In genomic region chr7:82854195-82854766, GRCm38 (mm10) we compare ENCODE assay signal across 15 mouse cellular contexts. TPM values are rescaled to one million over a fixed set of nuclear protein-coding genes. Genes with fewer than 3 reads are reported as not detected.
DNase-seq lines count a peak whose midpoint lies in the region; ATAC-seq and TF ChIP-seq lines count a peak whose summit lies in the region.
"Had no signal": no experiment of that assay in that cellular context is flagged by ENCODE, and none has a peak within 500 bp of the region (broad histone marks: within the 10 kb centered on the region; RNA-seq: fewer than 3 reads in every experiment).

No protein-coding gene starts in this region.

- no peak for DNase-seq in testis, postnatal 14 days (ENCODE audit: low spot score)
- no peak for DNase-seq in spleen, postnatal 4 days (ENCODE audit: low spot score in 2 of 2)
- no peak for DNase-seq in left cerebral cortex, adult 8-10 months (ENCODE audit: low spot score in 2 of 2)
- DNase-seq: adrenal gland, postnatal 36 days; cerebellum, adult 11 months; heart, adult 2 months; heart, postnatal 36 days; right cerebral cortex, postnatal 4 days had no signal

- H3K4me1 ChIP-seq in intestine, embryonic 15.5 days (replicated peaks) = peaks cover 8% of the 10 kb centered on the region; the same call in 1 of the 2 replicates
- H3K4me1 ChIP-seq in intestine, embryonic 16.5 days (ENCODE audit: control insufficient read depth, insufficient read depth, low read length) = peaks cover 16% of the 10 kb centered on the region
- H3K4me1 ChIP-seq in testis, adult 2 months (ENCODE audit: control insufficient read depth, insufficient read depth, low read length) = no peaks in the 10 kb centered on the region
- H3K4me1 ChIP-seq in embryonic facial prominence, embryonic 15.5 days = peaks cover 8% of the 10 kb centered on the region

- TF ChIP-seq CTCF in testis, adult 2 months (IDR thresholded peaks at IDR 0.05; ENCODE audit: control insufficient read depth, insufficient read depth, insufficient replicate concordance, low read depth, low read length) = no peak

- 41% methylated on average over 3 of the region's 3 CpGs for WGBS in intestine, embryonic 15.5 days
- 44% methylated on average over 3 of the region's 3 CpGs for WGBS in intestine, embryonic 16.5 days
- 35% methylated on average over 3 of the region's 3 CpGs for WGBS in embryonic facial prominence, embryonic 15.5 days

- no peak overlapping the region for H3K9ac ChIP-seq in intestine, embryonic 15.5 days
- no peak overlapping the region for H3K9ac ChIP-seq in intestine, embryonic 16.5 days (ENCODE audit: low read depth, low read length)
- H3K9ac ChIP-seq in embryonic facial prominence, embryonic 15.5 days = no peak overlapping the region
- H3K9ac ChIP-seq: kidney, embryonic 15.5 days; liver, embryonic 14.5 days had no signal

- H3K4me2 ChIP-seq in intestine, embryonic 15.5 days (replicated peaks) = no peak overlapping the region
- no peak overlapping the region for H3K4me2 ChIP-seq in intestine, embryonic 16.5 days (ENCODE audit: low read depth, low read length)
- no peak overlapping the region for H3K4me2 ChIP-seq in embryonic facial prominence, embryonic 15.5 days (replicated peaks)
- H3K4me2 ChIP-seq: kidney, embryonic 15.5 days had no signal

- H3K27ac ChIP-seq in intestine, embryonic 15.5 days = no peak overlapping the region
- no peak overlapping the region for H3K27ac ChIP-seq in intestine, embryonic 16.5 days (ENCODE audit: low read length)
- peak overlapping the region; percentile 42 for H3K27ac ChIP-seq in testis, adult 2 months (ENCODE audit: control insufficient read depth, insufficient read depth, low read depth, low read length)
- 0 out of 2 replicates have a peak overlapping the region, but pooled peaks have one; percentile 3 for H3K27ac ChIP-seq in embryonic facial prominence, embryonic 15.5 days (replicated peaks)
- H3K27ac ChIP-seq: heart, adult 2 months; kidney, embryonic 15.5 days; liver, embryonic 14.5 days had no signal

- no peak overlapping the region for H3K4me3 ChIP-seq in intestine, embryonic 15.5 days (replicated peaks)
- H3K4me3 ChIP-seq in intestine, embryonic 16.5 days (ENCODE audit: low read length) = no peak overlapping the region
- H3K4me3 ChIP-seq in testis, adult 2 months (ENCODE audit: control insufficient read depth, low read depth, low read length) = no peak overlapping the region
- H3K4me3 ChIP-seq in embryonic facial prominence, embryonic 15.5 days (replicated peaks) = no peak overlapping the region
- H3K4me3 ChIP-seq: heart, adult 2 months; kidney, embryonic 15.5 days had no signal

- H3K36me3 ChIP-seq in intestine, embryonic 15.5 days = no peaks in the 10 kb centered on the region
- no peaks in the 10 kb centered on the region for H3K36me3 ChIP-seq in intestine, embryonic 16.5 days (ENCODE audit: control insufficient read depth, insufficient read depth, low read length)
- H3K36me3 ChIP-seq in testis, adult 2 months (ENCODE audit: control insufficient read depth, insufficient read depth, low read length) = no peaks in the 10 kb centered on the region
- H3K36me3 ChIP-seq in embryonic facial prominence, embryonic 15.5 days = no peaks in the 10 kb centered on the region
- H3K36me3 ChIP-seq: kidney, embryonic 15.5 days had no signal

- H3K9me3 ChIP-seq in intestine, embryonic 15.5 days = no peaks in the 10 kb centered on the region
- H3K9me3 ChIP-seq in intestine, embryonic 16.5 days (ENCODE audit: control insufficient read depth, low read length) = no peaks in the 10 kb centered on the region
- H3K9me3 ChIP-seq in embryonic facial prominence, embryonic 15.5 days (replicated peaks) = no peaks in the 10 kb centered on the region
- H3K9me3 ChIP-seq: kidney, embryonic 15.5 days had no signal

- no peak for TF ChIP-seq POLR2A in testis, adult 2 months (IDR thresholded peaks at IDR 0.05; ENCODE audit: control insufficient read depth, low read depth, low read length)

- H3K27me3 ChIP-seq in intestine, embryonic 15.5 days (replicated peaks) = no peaks in the 10 kb centered on the region
- no peaks in the 10 kb centered on the region for H3K27me3 ChIP-seq in intestine, embryonic 16.5 days (replicated peaks; ENCODE audit: control insufficient read depth, insufficient read depth, low read length)
- H3K27me3 ChIP-seq in testis, adult 2 months (ENCODE audit: control insufficient read depth, insufficient read depth, low read length) = no peaks in the 10 kb centered on the region
- no peaks in the 10 kb centered on the region for H3K27me3 ChIP-seq in embryonic facial prominence, embryonic 15.5 days
- H3K27me3 ChIP-seq: CH12.LX; kidney, embryonic 15.5 days had no signal

- ATAC-seq in intestine, embryonic 15.5 days = 0 out of 2 replicates have a peak, but pooled peaks have one; percentile 31
- no peak for ATAC-seq in intestine, embryonic 16.5 days
- ATAC-seq in embryonic facial prominence, embryonic 15.5 days (ENCODE audit: insufficient number of reproducible peaks, low FRiP score, low TSS enrichment, low read depth) = no peak

RNA-seq across cellular contexts. Expression of gene Mex3b, which starts 12.9 kb away (rescaled TPM):
- 7.8 and 9.0 TPM in 2 replicates for polyA plus RNA-seq in intestine, embryonic 15.5 days (2015; fragmentation: Nextera tagmentation; extraction: Ambion mirVana)
- 4.8 TPM in 2 replicates for polyA plus RNA-seq in intestine, embryonic 16.5 days (2015; fragmentation: Nextera tagmentation; extraction: Ambion mirVana)
- polyA plus RNA-seq in testis, adult 2 months (2012; rRNA removed) = 54.8 and 61.3 TPM in 2 replicates
- 16.9 and 17.2 TPM in 2 replicates for polyA plus RNA-seq in embryonic facial prominence, embryonic 15.5 days (2015; fragmentation: Nextera tagmentation; extraction: Ambion mirVana)
- 10 to 100 TPM; 15.8 to 19.3 (median 17.1) TPM for total RNA-seq in left cerebral cortex, adult 8-10 months (2022)

Comparison
In these comparisons a context has a peak if more than half of its experiments do, and no peak if none do; other contexts are left out.
1. H3K27ac ChIP-seq: peak in testis, adult 2 months (single experiment) and embryonic facial prominence, embryonic 15.5 days (single experiment); none in intestine, embryonic 15.5 days (single experiment) and intestine, embryonic 16.5 days (single experiment).